Mouse (Mus musculus) MEL (cell line): Measurements from ENCODE around the gene Katnbl1. TPM values are rescaled to one million over a fixed set of nuclear protein-coding genes. Genes with fewer than 3 reads are reported as not detected.

ENCODE experiments used
- DNase-seq: peaks from one replicate; pipeline ENCODE4 v3.0.0; 2011; ENCODE audit warnings: low read depth, low spot score
- H3K27ac ChIP-seq: 2 replicates; pipeline ENCODE4 v1.5.1; 2012; ENCODE audit warnings: low read depth, mild to moderate bottlenecking, control low read depth, low read length, moderate library complexity; ENCODE audit not compliant: control insufficient read depth
- H3K27me3 ChIP-seq, 2 experiments: fragments of 150-350 bp in 1 of 2; sonication (generic) in 1 of 2; 2 replicates each; pipeline ENCODE4 v1.6.1; 2012; ENCODE audit warnings: low read length in 2 of 2, mild to moderate bottlenecking in 2 of 2, improper control_type of control experiment in 1 of 2, moderate library complexity in 1 of 2; ENCODE audit not compliant: insufficient read depth in 2 of 2, control insufficient read depth in 1 of 2
- H3K36me3 ChIP-seq, 2 experiments: 2 replicates each; pipeline ENCODE4 v1.6.1; 2012 to 2014; ENCODE audit warnings: low read length in 2 of 2, improper control_type of control experiment in 1 of 2, inconsistent platforms in 1 of 2, mild to moderate bottlenecking in 1 of 2; ENCODE audit not compliant: insufficient read depth in 2 of 2, control insufficient read depth in 1 of 2
- H3K4me1 ChIP-seq, 2 experiments: fragments of 150-350 bp in 1 of 2; sonication (generic) in 1 of 2; 2 replicates each; pipeline ENCODE4 v1.6.1; 2012; ENCODE audit warnings: low read length in 2 of 2, improper control_type of control experiment in 1 of 2, mild to moderate bottlenecking in 1 of 2; ENCODE audit not compliant: insufficient read depth in 2 of 2, control insufficient read depth in 1 of 2
- H3K4me3 ChIP-seq, 2 experiments: fragments of 150-350 bp in 1 of 2; sonication (generic) in 1 of 2; 2 replicates each; pipeline ENCODE4 v1.5.1; 2012; ENCODE audit warnings: low read depth in 2 of 2, low read length in 2 of 2, mild to moderate bottlenecking in 2 of 2, moderate library complexity in 2 of 2, control low read depth in 1 of 2, improper control_type of control experiment in 1 of 2; ENCODE audit not compliant: control insufficient read depth in 1 of 2, insufficient read depth in 1 of 2
- H3K79me2 ChIP-seq: 2 replicates; pipeline ENCODE4 v1.6.1; 2012; ENCODE audit warnings: mild to moderate bottlenecking, low read length, moderate library complexity; ENCODE audit not compliant: control insufficient read depth, poor library complexity, insufficient read depth
- H3K9ac ChIP-seq: 2 replicates; pipeline ENCODE4 v1.6.1; 2012; ENCODE audit warnings: low read depth, mild to moderate bottlenecking, control low read depth, low read length, moderate library complexity; ENCODE audit not compliant: control insufficient read depth, poor library complexity, severe bottlenecking
- H3K9me3 ChIP-seq: fragments of 150-350 bp; sonication (generic); replicated peaks from 2 replicates; pipeline ENCODE4 v1.6.1; 2012; ENCODE audit warnings: mild to moderate bottlenecking, low read length, improper control_type of control experiment, moderate library complexity; ENCODE audit not compliant: insufficient read depth
- CTCF ChIP-seq, 3 experiments: IDR thresholded peaks in 2 of 3; conservative IDR thresholded peaks in 1 of 3; 2 replicates each; pipeline ENCODE4 v1.5.1; 2011 to 2012; ENCODE audit warnings: low read length in 3 of 3, low read depth in 2 of 3, mild to moderate bottlenecking in 2 of 3, improper control_type of control experiment in 1 of 3, inconsistent platforms in 1 of 3, mixed read lengths in 1 of 3, moderate library complexity in 1 of 3; ENCODE audit not compliant: control insufficient read depth in 1 of 3, insufficient read depth in 1 of 3, poor library complexity in 1 of 3, severe bottlenecking in 1 of 3
- GATA1 ChIP-seq: IDR thresholded peaks from 2 replicates; pipeline ENCODE4 v1.6.1; 2011; ENCODE audit warnings: low read depth, low read length, improper control_type of control experiment
- MAZ ChIP-seq: IDR thresholded peaks from 2 replicates; pipeline ENCODE4 v1.6.1; 2012; ENCODE audit warnings: low read depth, mild to moderate bottlenecking, inconsistent platforms, low read length, improper control_type of control experiment
- POLR2A ChIP-seq, 2 experiments: IDR thresholded peaks; 2 replicates each; pipeline ENCODE4 v1.6.1; 2011 to 2012; ENCODE audit warnings: low read length in 2 of 2, mild to moderate bottlenecking in 2 of 2, control low read depth in 1 of 2, improper control_type of control experiment in 1 of 2, low read depth in 1 of 2, moderate library complexity in 1 of 2; ENCODE audit not compliant: control insufficient read depth in 1 of 2, insufficient read depth in 1 of 2, poor library complexity in 1 of 2
- RAD21 ChIP-seq: IDR thresholded peaks from 2 replicates; pipeline ENCODE4 v1.6.1; 2011; ENCODE audit warnings: mild to moderate bottlenecking, low read depth, low read length, improper control_type of control experiment
- SIN3A ChIP-seq: IDR thresholded peaks from 2 replicates; pipeline ENCODE4 v1.6.1; 2012; ENCODE audit warnings: low read length, improper control_type of control experiment, inconsistent platforms
- SMC3 ChIP-seq: IDR thresholded peaks from 2 replicates; pipeline ENCODE4 v1.6.1; 2011; ENCODE audit warnings: low read depth, low read length, improper control_type of control experiment
- TAL1 ChIP-seq: IDR thresholded peaks from 2 replicates; pipeline ENCODE4 v1.6.1; 2012; ENCODE audit warnings: mild to moderate bottlenecking, inconsistent platforms, low read length, moderate library complexity, mixed read lengths
- TBP ChIP-seq: IDR thresholded peaks from 2 replicates; pipeline ENCODE4 v1.8.0; 2011; ENCODE audit warnings: low read depth, low read length, improper control_type of control experiment
- USF2 ChIP-seq, 2 experiments: IDR thresholded peaks; 2 replicates each; pipeline ENCODE4 v1.6.1; 2011 to 2012; ENCODE audit warnings: improper control_type of control experiment in 2 of 2, low read length in 2 of 2, borderline replicate concordance in 1 of 2, inconsistent platforms in 1 of 2, low read depth in 1 of 2, mild to moderate bottlenecking in 1 of 2; ENCODE audit not compliant: insufficient read depth in 1 of 2
- ZC3H11A ChIP-seq: IDR thresholded peaks from 2 replicates; pipeline ENCODE4 v1.6.1; 2012; ENCODE audit warnings: low read depth, mild to moderate bottlenecking, inconsistent platforms, low read length, improper control_type of control experiment
- ZMIZ1 ChIP-seq: IDR thresholded peaks from 2 replicates; pipeline ENCODE4 v1.6.1; 2012; ENCODE audit warnings: low read depth, mild to moderate bottlenecking, inconsistent platforms, low read length, improper control_type of control experiment, moderate library complexity
- polyA plus RNA-seq, 2 experiments: library from polyadenylated mRNA; stranded (reverse) in 1 of 2; unstranded in 1 of 2; fragments of >175 nt in 1 of 2; fragments of >200 nt in 1 of 2; gene quantifications; 2 replicates each; pipeline versions ENCODE4 v1.2.1 to v1.2.4; 2012; ENCODE audit warnings: low replicate concordance in 2 of 2, low read depth in 1 of 2; ENCODE audit not compliant: insufficient read length in 2 of 2, insufficient read depth in 1 of 2, missing spikeins in 1 of 2
- total RNA-seq: library from RNA; depleted of rRNA; stranded (reverse); fragments of 300-350 nt; gene quantifications from 2 replicates; pipeline ENCODE4 v1.2.3, GENCODE M21; 2012

Gene Katnbl1
- total and polyA plus RNA-seq, 3 experiments: 12.6 to 16.6 TPM; not detected in 1

DNA sequence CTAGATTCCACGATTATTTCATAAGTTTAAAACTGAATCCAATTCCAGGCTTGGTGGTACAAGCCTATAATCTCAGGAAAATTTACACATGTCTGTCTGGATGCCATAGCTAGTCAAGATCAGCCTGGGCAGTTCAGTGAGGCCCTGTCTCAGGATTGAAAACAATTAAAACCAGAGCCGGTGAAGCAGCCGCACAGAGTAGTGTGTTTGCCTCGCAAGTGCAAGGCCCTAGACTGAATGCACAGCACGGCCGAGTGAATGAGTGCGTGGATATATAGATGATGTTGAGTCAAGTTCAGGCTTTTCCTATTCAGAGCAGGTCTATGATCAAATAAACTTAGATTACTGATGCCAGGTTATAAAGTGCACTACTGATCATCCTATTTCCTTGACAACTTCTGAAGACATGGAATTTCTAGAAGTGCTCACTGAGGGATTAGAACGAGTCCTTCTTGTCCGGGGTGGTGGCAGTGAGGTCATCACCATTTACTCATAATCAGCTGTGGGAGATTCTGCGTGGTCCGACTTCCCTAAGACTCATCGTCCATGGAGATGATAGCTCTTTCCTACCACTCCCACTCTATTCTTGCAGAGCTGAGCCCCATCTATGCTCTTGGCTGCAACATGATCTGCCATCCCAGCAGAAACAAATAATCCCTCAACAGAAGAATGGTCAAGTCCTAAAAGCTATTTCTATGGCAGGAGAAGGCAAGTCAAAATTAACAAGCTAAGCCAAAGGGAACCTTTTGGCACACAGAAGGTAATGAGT lies 18.8 kb upstream of the Katnbl1 start:
- no peaks in the 10 kb centered on the region for H3K4me1 ChIP-seq
- TF ChIP-seq POLR2A (IDR thresholded peaks at IDR 0.05; ENCODE audit: control insufficient read depth in 1 of 2, insufficient read depth in 1 of 2, low read depth in 1 of 2, low read length in 2 of 2, poor library complexity in 1 of 2): peak in 1 of 2 experiments; percentile 38; a peak in 1 of 4 replicates
- no peak for TF ChIP-seq SIN3A
- TF ChIP-seq, all 39 proteins: peak for 1
- Histone ChIP-seq H3K27ac (no peak overlapping the region), H3K4me3 (no peak overlapping the region), H3K79me2 (0 out of 2 replicates have a peak, but pooled peaks cover under 1% of the 10 kb centered on the region), H3K36me3 (peaks cover 3 to 35% of the 10 kb centered on the region in 2 experiments; a peak in 3 of 4 replicates), H3K9me3 (no peaks in the 10 kb centered on the region), H3K27me3 (no peaks in the 10 kb centered on the region), H3K9ac (no peak overlapping the region)
- DNase-seq: no peak

DNA sequence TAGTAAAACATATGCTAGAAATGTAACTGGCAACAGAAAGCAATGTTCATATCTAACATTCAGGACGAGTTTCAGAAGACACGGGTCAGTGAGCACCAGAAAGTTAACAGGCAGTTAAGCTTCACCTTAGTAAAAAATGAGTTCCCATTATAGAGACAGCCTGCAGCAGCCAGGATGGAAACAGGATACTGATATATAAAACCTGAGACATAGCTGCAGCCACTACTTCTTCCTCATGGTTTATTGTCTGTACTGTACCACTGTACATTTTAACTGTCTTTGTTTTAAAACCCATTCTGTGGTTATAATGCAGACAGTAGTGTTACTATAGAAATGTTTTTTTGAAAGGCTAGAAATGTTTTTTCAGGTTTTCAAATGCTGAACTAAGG lies 18.2 kb upstream of the Katnbl1 start:
- no peak overlapping the region for H3K9ac ChIP-seq
- H3K79me2 ChIP-seq: peaks cover 3% of the 10 kb centered on the region; the same call in 1 of the 2 replicates
- no peak overlapping the region for H3K27ac ChIP-seq
- H3K36me3 ChIP-seq: peaks cover 3 to 36% of the 10 kb centered on the region in 2 experiments; a peak in 3 of 4 replicates
- H3K27me3 ChIP-seq: no peaks in the 10 kb centered on the region
- no peaks in the 10 kb centered on the region for H3K4me1 ChIP-seq
- H3K9me3 ChIP-seq: no peaks in the 10 kb centered on the region
- no peak for TF ChIP-seq RAD21
- TF ChIP-seq CTCF (IDR thresholded peaks at IDR 0.05 in 2 of 3, conservative IDR thresholded peaks at IDR 0.05 in 1 of 3; ENCODE audit: control insufficient read depth in 1 of 3, insufficient read depth in 1 of 3, low read depth in 2 of 3, low read length in 3 of 3, poor library complexity in 1 of 3, severe bottlenecking in 1 of 3): no peak
- TF ChIP-seq ZC3H11A: no peak
- no peak for TF ChIP-seq MAZ
- no peak for TF ChIP-seq ZMIZ1
- TF ChIP-seq SMC3: no peak
- no peak for TF ChIP-seq TBP
- TF ChIP-seq USF2 (IDR thresholded peaks at IDR 0.05; ENCODE audit: borderline replicate concordance in 1 of 2, insufficient read depth in 1 of 2, low read depth in 1 of 2, low read length in 2 of 2): no peak
- DNase-seq: no peak
- no peak overlapping the region for H3K4me3 ChIP-seq

DNA sequence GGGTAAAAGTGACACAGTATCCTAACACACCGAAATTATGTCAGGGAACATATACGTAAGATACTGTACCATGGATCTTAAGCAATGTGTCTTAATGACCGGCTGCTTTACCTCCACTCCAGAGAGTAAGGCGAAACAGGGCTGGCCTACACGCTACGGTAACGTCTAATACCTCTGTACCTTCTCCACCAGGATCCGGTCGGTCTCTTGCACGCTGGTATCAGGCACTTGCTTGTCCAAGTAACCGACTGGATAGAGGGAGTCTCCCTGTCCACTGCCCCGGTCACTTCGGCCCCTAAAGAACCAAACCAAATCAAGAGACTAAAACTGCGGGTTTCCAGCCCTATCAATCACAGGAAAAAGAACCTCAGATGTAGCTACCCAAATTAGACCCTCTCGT lies 11.8 kb upstream of the Katnbl1 start:
- TF ChIP-seq SIN3A: no peak
- no peak for TF ChIP-seq TAL1
- TF ChIP-seq GATA1: no peak
- Histone ChIP-seq H3K4me1 (peaks cover 9% of the 10 kb centered on the region in 2 experiments), H3K79me2 (peaks cover 20% of the 10 kb centered on the region), H3K9me3 (no peaks in the 10 kb centered on the region), H3K9ac (peak overlapping the region; percentile 86), H3K27me3 (no peaks in the 10 kb centered on the region), H3K4me3 (peak overlapping the region; percentile 84 to 92), H3K36me3 (peaks cover 13 to 15% of the 10 kb centered on the region in 2 experiments), H3K27ac (no peak overlapping the region)
- peak; percentile 49 for DNase-seq
